Mouse (Mus musculus): ENCODE results near the gene Prkcz. TPM values are rescaled to one million over a fixed set of nuclear protein-coding genes. Genes with fewer than 3 reads are reported as not detected.
"Not testable (repeated sequence)": the region's sequence is repeated elsewhere in the genome, so short reads cannot be mapped to it uniquely, and the experiment has no call there.

The Prkcz gene
- polyA plus RNA-seq, 1 experiment from 2014 or later, result 11.3 TPM

DNA sequence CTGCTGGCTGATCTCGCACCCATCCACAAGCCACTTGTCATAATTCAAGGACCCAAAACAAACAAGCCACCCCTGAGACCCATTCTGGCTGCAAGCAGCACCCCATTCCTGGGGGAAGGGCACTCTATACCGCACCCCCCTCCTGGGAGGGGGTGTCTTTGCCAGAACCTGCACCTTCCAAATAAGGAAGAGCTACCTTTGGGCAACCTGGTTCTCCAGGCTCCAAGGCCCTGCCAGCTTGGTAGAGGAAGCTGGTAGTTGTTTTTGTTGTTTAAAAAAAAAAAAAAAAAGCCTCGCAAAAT lies 16.9 kb downstream of the Prkcz start:
- no peaks in the 10 kb centered on the region; the same call in 1 of the 2 replicates for H3K4me1 ChIP-seq (replicated peaks; ENCODE audit: control insufficient read depth, insufficient read depth)
- no peaks in the 10 kb centered on the region for H3K36me3 ChIP-seq (ENCODE audit: control insufficient read depth, insufficient read depth, low read length)
- 69% methylated on average over 2 of the region's 3 CpGs for WGBS
- ATAC-seq (ENCODE audit: low FRiP score, low TSS enrichment), result no peak
- no peak overlapping the region for H3K4me3 ChIP-seq (ENCODE audit: low read depth, low read length)
- no peaks in the 10 kb centered on the region for H3K27me3 ChIP-seq (ENCODE audit: control insufficient read depth, insufficient read depth, low read length)
- H3K27ac ChIP-seq (replicated peaks), result no peak overlapping the region
- no peak overlapping the region for H3K4me2 ChIP-seq (replicated peaks; ENCODE audit: low read depth)
- TF ChIP-seq CTCF (IDR thresholded peaks at IDR 0.05; ENCODE audit: low read depth), result no peak
- no peak for TF ChIP-seq EP300 (optimal IDR thresholded peaks at IDR 0.05)
- no peak for DNase-seq (ENCODE audit: low spot score)
- no peaks in the 10 kb centered on the region for H3K9me3 ChIP-seq (ENCODE audit: control insufficient read depth, low read length)
- no peak overlapping the region for H3K9ac ChIP-seq (ENCODE audit: low read length)

DNA sequence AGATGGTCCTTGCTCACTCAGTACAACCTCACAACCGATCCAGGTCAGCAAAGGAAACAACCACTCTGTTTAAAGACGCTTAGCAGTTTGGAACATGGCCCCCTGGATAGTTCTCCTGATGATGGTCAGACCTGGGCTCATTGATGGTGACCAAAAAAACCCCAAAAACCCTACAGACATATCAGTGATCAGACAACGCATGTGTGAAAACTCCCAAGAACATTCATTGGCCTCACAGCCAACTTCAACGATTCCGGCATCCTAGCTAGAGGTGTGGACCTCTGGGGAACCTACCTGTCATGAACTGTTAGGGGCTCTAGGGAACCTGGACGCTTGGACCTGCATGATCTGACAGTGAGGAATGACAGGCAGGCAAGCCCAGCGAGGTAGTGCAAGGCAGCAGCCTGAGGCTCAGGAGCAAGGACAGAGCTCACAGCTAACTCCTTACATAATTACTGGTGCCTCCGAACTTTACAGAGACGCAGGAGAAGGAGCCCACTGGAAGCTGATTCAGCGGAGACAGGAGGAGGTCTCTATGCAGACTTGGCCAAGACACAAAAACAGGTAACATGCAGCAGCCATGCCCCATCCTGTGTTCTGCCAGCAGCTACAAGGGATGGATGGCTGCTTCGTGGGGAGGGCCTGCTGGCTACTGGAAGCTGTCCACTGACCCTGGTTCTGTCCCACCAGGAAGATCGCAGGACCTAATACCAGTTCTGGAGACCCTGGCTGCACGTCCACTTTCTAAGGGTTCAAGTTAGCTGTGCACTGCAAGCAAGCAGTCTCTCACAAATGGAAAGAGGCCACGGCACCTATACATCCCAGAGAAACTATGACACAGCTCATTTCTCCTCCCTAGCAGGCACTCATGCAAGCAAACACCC lies 17.5 kb downstream of the Prkcz start:
- TF ChIP-seq CTCF (IDR thresholded peaks at IDR 0.05; ENCODE audit: low read depth) (no peak), EP300 (optimal IDR thresholded peaks at IDR 0.05) (no peak)
- no peak overlapping the region for H3K27ac ChIP-seq (replicated peaks)
- no peaks in the 10 kb centered on the region for H3K27me3 ChIP-seq (ENCODE audit: control insufficient read depth, insufficient read depth, low read length)
- WGBS, result 81% methylated on average over 14 of the region's 14 CpGs
- DNase-seq (ENCODE audit: low spot score) (no peak), ATAC-seq (ENCODE audit: low FRiP score, low TSS enrichment) (no peak)
- no peaks in the 10 kb centered on the region for H3K9me3 ChIP-seq (ENCODE audit: control insufficient read depth, low read length)
- H3K4me3 ChIP-seq (ENCODE audit: low read depth, low read length), result no peak overlapping the region
- no peak overlapping the region for H3K9ac ChIP-seq (ENCODE audit: low read length)
- H3K4me1 ChIP-seq (replicated peaks; ENCODE audit: control insufficient read depth, insufficient read depth), result no peaks in the 10 kb centered on the region; the same call in 1 of the 2 replicates
- no peak overlapping the region for H3K4me2 ChIP-seq (replicated peaks; ENCODE audit: low read depth)
- no peaks in the 10 kb centered on the region for H3K36me3 ChIP-seq (ENCODE audit: control insufficient read depth, insufficient read depth, low read length)

- TF ChIP-seq EP300 (optimal IDR thresholded peaks at IDR 0.05) (no peak), CTCF (IDR thresholded peaks at IDR 0.05; ENCODE audit: low read depth) (no peak)
- DNase-seq (ENCODE audit: low spot score), result no peak
- 82% methylated on average over 12 of the region's 12 CpGs for WGBS
- no peaks in the 10 kb centered on the region for H3K9me3 ChIP-seq (ENCODE audit: control insufficient read depth, low read length)
- no peak overlapping the region for H3K27ac ChIP-seq (replicated peaks)
- no peak overlapping the region for H3K4me3 ChIP-seq (ENCODE audit: low read depth, low read length)
- H3K4me1 ChIP-seq (replicated peaks; ENCODE audit: control insufficient read depth, insufficient read depth), result no peaks in the 10 kb centered on the region
- no peak for ATAC-seq (ENCODE audit: low FRiP score, low TSS enrichment)
- no peak overlapping the region for H3K9ac ChIP-seq (ENCODE audit: low read length)
- no peaks in the 10 kb centered on the region for H3K27me3 ChIP-seq (ENCODE audit: control insufficient read depth, insufficient read depth, low read length)
- H3K36me3 ChIP-seq (ENCODE audit: control insufficient read depth, insufficient read depth, low read length), result no peaks in the 10 kb centered on the region
- H3K4me2 ChIP-seq (replicated peaks; ENCODE audit: low read depth), result no peak overlapping the region
These were observed 24.7 kb downstream of the Prkcz start for GRCm38 (mm10) chr4:155336284-155337050.

DNA sequence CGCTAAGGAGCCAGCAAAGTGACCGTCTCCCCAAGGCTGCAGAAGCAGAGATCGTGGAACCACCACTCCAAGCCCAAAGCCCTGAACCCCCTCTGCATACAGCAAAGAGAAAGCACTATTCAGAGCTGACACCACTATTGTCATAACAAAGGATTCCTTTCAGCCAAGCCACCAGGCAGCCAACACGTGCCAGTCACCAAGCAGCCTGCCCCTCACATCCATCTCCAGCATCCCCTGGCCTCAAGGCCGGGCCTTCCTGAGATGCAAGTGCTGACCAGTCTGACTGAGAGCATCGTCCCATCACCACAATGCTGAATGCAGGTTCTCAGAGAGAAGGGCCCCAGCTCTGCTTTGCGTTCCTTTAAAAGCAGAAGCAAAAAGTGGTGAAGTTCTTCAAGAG lies 28.9 kb downstream of the Prkcz start:
- Histone ChIP-seq H3K27me3 (ENCODE audit: control insufficient read depth, insufficient read depth, low read length) (no peaks in the 10 kb centered on the region), H3K9me3 (ENCODE audit: control insufficient read depth, low read length) (no peaks in the 10 kb centered on the region), H3K4me2 (replicated peaks; ENCODE audit: low read depth) (no peak overlapping the region), H3K4me3 (ENCODE audit: low read depth, low read length) (no peak overlapping the region), H3K36me3 (ENCODE audit: control insufficient read depth, insufficient read depth, low read length) (no peaks in the 10 kb centered on the region), H3K9ac (ENCODE audit: low read length) (no peak overlapping the region), H3K27ac (replicated peaks) (no peak overlapping the region), H3K4me1 (replicated peaks; ENCODE audit: control insufficient read depth, insufficient read depth) (no peaks in the 10 kb centered on the region)
- TF ChIP-seq CTCF (IDR thresholded peaks at IDR 0.05; ENCODE audit: low read depth) (no peak), EP300 (optimal IDR thresholded peaks at IDR 0.05) (no peak)
- 73% methylated on average over 7 of the region's 7 CpGs for WGBS
- DNase-seq (ENCODE audit: low spot score) (no peak), ATAC-seq (ENCODE audit: low FRiP score, low TSS enrichment) (no peak)

GRCm38 (mm10) chr4:155328385-155328784 lies 32.8 kb downstream of the Prkcz start:
- not testable (repeated sequence) for H3K4me3 ChIP-seq (ENCODE audit: low read depth, low read length); H3K9me3 ChIP-seq (ENCODE audit: control insufficient read depth, low read length); H3K4me1 ChIP-seq (replicated peaks; ENCODE audit: control insufficient read depth, insufficient read depth); H3K27me3 ChIP-seq (ENCODE audit: control insufficient read depth, insufficient read depth, low read length); H3K27ac ChIP-seq (replicated peaks); DNase-seq (ENCODE audit: low spot score); H3K9ac ChIP-seq (ENCODE audit: low read length); H3K4me2 ChIP-seq (replicated peaks; ENCODE audit: low read depth); ATAC-seq (ENCODE audit: low FRiP score, low TSS enrichment); H3K36me3 ChIP-seq (ENCODE audit: control insufficient read depth, insufficient read depth, low read length)
- 83% methylated on average over 11 of the region's 11 CpGs for WGBS

DNA sequence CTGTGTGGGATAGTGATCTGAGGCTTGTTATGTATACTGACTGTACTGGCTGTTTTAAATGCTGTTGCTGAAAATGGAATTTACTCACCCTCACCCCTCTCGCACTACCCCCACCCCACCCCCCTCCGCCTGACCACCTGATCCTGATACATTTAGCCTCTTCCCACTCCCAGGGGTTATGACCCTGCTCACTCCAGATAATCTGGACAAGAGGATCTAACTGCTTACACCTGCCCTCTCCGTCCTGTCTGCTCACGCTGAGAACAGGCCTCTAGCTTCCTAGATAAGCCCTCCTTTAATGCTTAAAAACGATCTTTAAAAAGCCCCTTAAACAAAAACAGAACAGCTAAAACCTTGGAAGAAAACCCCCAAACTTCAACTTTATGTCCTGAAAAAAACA lies 35.4 kb downstream of the Prkcz start:
- no peak overlapping the region for H3K9ac ChIP-seq (ENCODE audit: low read length)
- 63% methylated on average over 5 of the region's 5 CpGs for WGBS

More for the DNA sequence above, 35.4 kb downstream of the Prkcz start:
- ATAC-seq (ENCODE audit: low FRiP score, low TSS enrichment), result no peak
- H3K4me1 ChIP-seq (replicated peaks; ENCODE audit: control insufficient read depth, insufficient read depth), result no peaks in the 10 kb centered on the region
- TF ChIP-seq EP300 (optimal IDR thresholded peaks at IDR 0.05), result no peak
- no peak for TF ChIP-seq CTCF (IDR thresholded peaks at IDR 0.05; ENCODE audit: low read depth)
- no peak overlapping the region for H3K4me3 ChIP-seq (ENCODE audit: low read depth, low read length)
- H3K9me3 ChIP-seq (ENCODE audit: control insufficient read depth, low read length), result no peaks in the 10 kb centered on the region
- H3K27ac ChIP-seq (replicated peaks), result no peak overlapping the region
- H3K27me3 ChIP-seq (ENCODE audit: control insufficient read depth, insufficient read depth, low read length), result no peaks in the 10 kb centered on the region
- no peak for DNase-seq (ENCODE audit: low spot score)
- H3K36me3 ChIP-seq (ENCODE audit: control insufficient read depth, insufficient read depth, low read length), result no peaks in the 10 kb centered on the region
- no peak overlapping the region for H3K4me2 ChIP-seq (replicated peaks; ENCODE audit: low read depth)
